Mouse (Mus musculus): ENCODE results near the gene Katnal1.

Gene Katnal1

GRCm38 (mm10) chr5:148928382-148929115, 571 bp downstream of the Katnal1 start:
- in situ Hi-C loops (cut with MboI; ENCODE audit: low sequenced_read_pairs): no loop called here

- in situ Hi-C loops (cut with MboI; ENCODE audit: low sequenced_read_pairs): no loop called here
Measured at GRCm38 (mm10) chr5:148927717-148928223, 1.4 kb downstream of the Katnal1 start.

GRCm38 (mm10) chr5:148924586-148924985, 4.5 kb downstream of the Katnal1 start:
- in situ Hi-C loops (cut with MboI; ENCODE audit: low sequenced_read_pairs): no loop called here

- in situ Hi-C loops (cut with MboI; ENCODE audit: low sequenced_read_pairs): no loop called here
Measured at GRCm38 (mm10) chr5:148924051-148924450, 5.1 kb downstream of the Katnal1 start.

GRCm38 (mm10) chr5:148923408-148923807, 5.7 kb downstream of the Katnal1 start:
- in situ Hi-C loops (cut with MboI; ENCODE audit: low sequenced_read_pairs): no loop called here

GRCm38 (mm10) chr5:148922773-148923172, 6.3 kb downstream of the Katnal1 start:
- in situ Hi-C loops (cut with MboI; ENCODE audit: low sequenced_read_pairs): no loop called here

- in situ Hi-C loops (cut with MboI; ENCODE audit: low sequenced_read_pairs): no loop called here
Measured at GRCm38 (mm10) chr5:148918049-148918448, 11.1 kb downstream of the Katnal1 start.

- in situ Hi-C loops (cut with MboI; ENCODE audit: low sequenced_read_pairs): no loop called here
Measured at GRCm38 (mm10) chr5:148916775-148917174, 12.3 kb downstream of the Katnal1 start.

- in situ Hi-C loops (cut with MboI; ENCODE audit: low sequenced_read_pairs): no loop called here
Measured at GRCm38 (mm10) chr5:148912262-148912661, 16.9 kb downstream of the Katnal1 start.

- in situ Hi-C loops (cut with MboI; ENCODE audit: low sequenced_read_pairs): no loop called here
Measured at GRCm38 (mm10) chr5:148910066-148910465, 19.1 kb downstream of the Katnal1 start.

- in situ Hi-C loops (cut with MboI; ENCODE audit: low sequenced_read_pairs): no loop called here
Measured at GRCm38 (mm10) chr5:148909402-148909801, 19.7 kb downstream of the Katnal1 start.

- in situ Hi-C loops (cut with MboI; ENCODE audit: low sequenced_read_pairs): no loop called here
Measured at GRCm38 (mm10) chr5:148909057-148909395, 20.1 kb downstream of the Katnal1 start.

GRCm38 (mm10) chr5:148908191-148909056, 20.7 kb downstream of the Katnal1 start:
- in situ Hi-C loops (cut with MboI; ENCODE audit: low sequenced_read_pairs): no loop called here

GRCm38 (mm10) chr5:148906305-148906704, 22.8 kb downstream of the Katnal1 start:
- in situ Hi-C loops (cut with MboI; ENCODE audit: low sequenced_read_pairs): no loop called here

GRCm38 (mm10) chr5:148904846-148905245, 24.3 kb downstream of the Katnal1 start:
- in situ Hi-C loops (cut with MboI; ENCODE audit: low sequenced_read_pairs): no loop called here

GRCm38 (mm10) chr5:148899361-148899760, 29.8 kb downstream of the Katnal1 start:
- in situ Hi-C loops (cut with MboI; ENCODE audit: low sequenced_read_pairs): no loop called here

- in situ Hi-C loops (cut with MboI; ENCODE audit: low sequenced_read_pairs): no loop called here
Measured at GRCm38 (mm10) chr5:148897941-148898417, 31.1 kb downstream of the Katnal1 start.

GRCm38 (mm10) chr5:148897069-148897702, 31.9 kb downstream of the Katnal1 start:
- in situ Hi-C loops (cut with MboI; ENCODE audit: low sequenced_read_pairs): no loop called here

- in situ Hi-C loops (cut with MboI; ENCODE audit: low sequenced_read_pairs): no loop called here
Measured at GRCm38 (mm10) chr5:148896515-148896914, 32.6 kb downstream of the Katnal1 start.

GRCm38 (mm10) chr5:148895833-148896232, 33.3 kb downstream of the Katnal1 start:
- in situ Hi-C loops (cut with MboI; ENCODE audit: low sequenced_read_pairs): no loop called here

- in situ Hi-C loops (cut with MboI; ENCODE audit: low sequenced_read_pairs): no loop called here
Measured at GRCm38 (mm10) chr5:148895034-148895433, 34.1 kb downstream of the Katnal1 start.

All from CH12F3 (cell line).